Mouse (Mus musculus) 416B (cell line): ENCODE data around the gene Tspan7.
A peak's percentile ranks its signal among the peaks of the same experiment; 100 is the strongest.

Source experiments
- DNase-seq: peaks from one replicate; pipeline ENCODE4 v3.0.0; 2011; ENCODE audit warnings: low read depth

Tspan7 gene

DNA sequence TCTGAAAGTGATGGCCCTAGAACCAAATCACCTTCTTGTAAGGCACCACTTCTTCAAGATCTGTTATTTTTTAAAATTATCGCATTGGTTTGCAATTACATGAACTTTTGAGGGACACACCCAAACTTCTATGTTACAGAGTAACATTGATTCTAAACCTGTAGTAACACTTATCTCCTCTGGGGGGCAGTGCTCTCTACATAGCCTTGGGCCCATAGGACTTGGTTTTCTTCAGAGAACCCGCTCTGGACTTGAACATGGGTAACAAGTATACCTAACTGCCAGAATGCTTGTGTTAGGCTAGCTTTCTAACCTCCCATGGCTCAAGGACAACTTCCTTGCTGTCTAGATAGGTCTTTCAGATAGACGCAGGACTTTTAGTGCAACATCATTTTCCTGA is 64.8 kb downstream of the Tspan7 start:
- DNase-seq, result peak; percentile 4

DNA sequence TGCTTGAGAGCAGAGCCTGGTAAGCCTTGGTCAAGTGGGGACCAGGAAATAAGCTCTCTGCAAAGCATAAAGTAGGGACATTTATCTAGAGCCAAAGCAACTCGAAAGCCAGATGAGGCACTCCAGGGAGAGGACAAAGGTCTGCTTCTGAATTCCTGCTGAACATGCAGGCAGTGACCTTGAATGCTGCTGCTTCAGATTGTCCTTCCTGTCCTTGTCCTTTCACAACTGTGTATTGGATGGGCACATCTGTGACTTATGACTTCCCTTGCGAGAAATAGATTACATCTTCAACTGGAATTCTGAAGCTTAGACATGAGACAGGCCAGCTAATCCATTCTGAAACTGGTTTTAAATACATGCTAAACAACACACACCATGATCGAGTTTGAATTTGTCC is 71.9 kb downstream of the Tspan7 start:
- DNase-seq, result no peak

DNA sequence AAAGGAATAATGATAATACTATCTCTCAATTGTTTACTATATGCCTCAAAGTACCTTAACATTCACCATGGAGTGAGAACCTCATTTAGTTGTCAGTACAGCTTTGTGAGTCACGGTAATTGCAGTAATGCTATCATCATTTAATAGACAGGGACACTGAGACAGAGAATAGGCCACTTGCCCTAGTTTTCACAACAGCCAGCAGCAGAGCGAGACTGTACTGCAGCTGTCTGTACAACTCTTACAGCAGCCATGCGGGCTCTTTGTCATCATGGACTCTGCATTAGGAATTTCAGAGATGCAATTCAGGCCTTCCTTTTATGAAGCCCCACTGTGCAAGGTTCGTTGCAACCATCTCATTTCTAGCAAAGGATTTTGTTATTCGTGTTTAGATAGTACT is 72.6 kb downstream of the Tspan7 start:
- no peak for DNase-seq

DNA sequence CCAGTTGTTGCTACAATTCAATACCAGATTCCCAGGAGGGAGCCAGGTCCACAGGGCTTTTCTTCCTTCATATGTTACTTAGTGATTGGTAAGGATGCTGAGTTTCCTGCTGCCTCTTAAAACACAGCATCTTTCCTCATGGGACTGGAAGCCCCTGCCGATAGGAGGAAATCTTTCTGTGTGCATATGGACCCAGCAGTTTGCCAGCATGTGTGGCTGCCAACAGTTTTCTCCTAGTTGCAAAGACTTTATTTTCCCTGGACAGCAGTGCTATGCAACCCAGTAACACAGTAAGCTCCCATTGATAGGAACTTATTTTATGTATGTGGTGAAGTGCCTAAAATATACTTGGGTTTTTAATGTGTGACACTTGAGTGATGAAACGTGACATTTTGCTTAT is 73.7 kb downstream of the Tspan7 start:
- DNase-seq, result no peak

DNA sequence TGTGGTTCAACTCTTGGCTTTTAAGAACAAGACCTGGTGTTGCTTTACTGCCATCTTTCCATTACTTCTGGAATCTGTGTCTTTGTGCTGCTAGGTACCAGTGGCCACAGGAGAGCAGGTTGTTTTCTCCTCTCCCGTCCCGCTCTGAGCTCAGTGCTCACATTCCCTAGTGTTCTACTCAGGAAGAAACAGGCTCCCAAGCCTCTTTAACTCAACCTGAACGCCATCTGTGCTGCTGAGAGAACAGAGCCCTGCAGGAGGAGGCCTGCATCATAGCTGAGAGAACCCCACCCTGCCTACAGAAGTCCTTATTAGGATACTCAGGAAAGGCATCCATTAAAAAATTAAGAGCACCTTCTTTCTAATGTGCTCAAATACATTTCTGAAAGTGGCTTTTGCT is 80.9 kb downstream of the Tspan7 start:
- DNase-seq, result no peak

DNA sequence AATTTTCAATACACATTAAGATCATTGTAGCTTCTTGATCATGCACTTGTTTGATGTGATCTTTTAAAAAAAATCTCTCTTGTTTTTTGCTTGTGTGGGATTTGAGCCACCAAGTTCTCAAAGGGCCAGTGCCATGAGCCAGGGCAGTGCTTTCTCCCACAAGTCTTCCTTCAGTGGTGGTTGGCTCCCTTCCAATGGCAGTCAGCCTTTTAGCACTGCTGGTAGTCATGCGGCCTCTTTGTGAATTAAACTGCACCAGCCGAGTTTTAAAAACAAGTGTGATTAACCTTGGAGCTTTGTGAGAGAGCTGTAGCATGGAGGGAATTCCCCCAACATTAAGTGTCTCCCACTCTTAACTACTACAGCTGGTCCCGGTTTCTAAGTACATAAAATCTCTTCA is 89.6 kb downstream of the Tspan7 start:
- DNase-seq, result no peak

DNA sequence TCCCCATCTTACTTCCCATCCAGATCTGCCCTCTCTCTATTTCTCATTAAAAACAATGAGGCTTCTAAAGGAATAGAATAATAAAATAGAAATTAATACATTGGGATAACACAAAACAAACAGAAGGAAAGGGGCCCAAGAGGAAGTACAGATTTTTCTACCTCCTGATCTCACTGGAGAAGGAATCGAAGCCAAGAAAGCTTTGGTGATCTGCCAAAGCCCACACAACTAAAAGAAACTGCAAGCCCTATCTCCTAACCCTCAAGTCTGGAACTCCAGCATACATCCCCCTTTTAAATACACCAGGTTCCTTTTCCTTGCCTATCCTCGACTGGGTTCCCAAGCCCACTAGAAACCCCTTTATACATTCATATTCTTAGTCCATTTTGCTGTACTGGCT is 90.4 kb downstream of the Tspan7 start:
- no peak for DNase-seq

DNA sequence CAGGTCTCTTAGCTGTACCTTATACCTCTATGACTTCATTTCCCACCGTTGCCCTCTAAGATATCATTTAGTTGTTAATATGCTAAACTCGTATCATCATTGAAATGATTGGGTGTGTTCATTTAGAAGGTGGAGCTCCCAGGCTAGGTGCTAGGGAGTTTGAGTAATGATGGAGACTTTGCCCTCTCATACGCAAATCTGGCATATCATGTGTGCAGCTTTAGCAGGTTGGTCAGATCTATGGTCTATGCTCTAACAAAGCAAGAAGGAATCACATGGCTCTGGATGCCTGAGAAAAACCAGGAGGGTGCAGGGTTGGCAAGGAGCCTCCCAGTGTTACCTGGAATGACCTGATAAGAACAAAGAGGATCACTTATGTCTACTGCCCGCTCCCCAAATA is 91.4 kb downstream of the Tspan7 start:
- DNase-seq, result no peak

DNA sequence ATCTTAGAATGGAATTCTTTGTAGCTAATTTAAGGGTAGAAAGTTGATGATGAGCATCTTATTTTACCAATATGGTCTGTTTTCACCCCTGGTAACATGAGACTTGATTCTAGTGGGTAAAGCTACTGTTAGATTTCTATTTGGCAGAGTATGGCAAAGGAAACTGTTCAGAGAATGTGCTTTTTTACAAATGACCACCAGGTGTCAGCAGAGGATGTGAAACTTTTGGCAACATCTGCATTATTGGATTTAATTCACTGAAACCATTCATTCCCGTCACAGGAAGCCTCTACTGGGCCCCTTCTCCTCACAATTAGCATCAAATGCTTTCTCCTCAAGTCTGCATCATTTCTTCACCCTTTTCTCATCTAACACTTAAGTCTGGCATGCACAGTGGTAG is 92.4 kb downstream of the Tspan7 start:
- peak; percentile 30 for DNase-seq

DNA sequence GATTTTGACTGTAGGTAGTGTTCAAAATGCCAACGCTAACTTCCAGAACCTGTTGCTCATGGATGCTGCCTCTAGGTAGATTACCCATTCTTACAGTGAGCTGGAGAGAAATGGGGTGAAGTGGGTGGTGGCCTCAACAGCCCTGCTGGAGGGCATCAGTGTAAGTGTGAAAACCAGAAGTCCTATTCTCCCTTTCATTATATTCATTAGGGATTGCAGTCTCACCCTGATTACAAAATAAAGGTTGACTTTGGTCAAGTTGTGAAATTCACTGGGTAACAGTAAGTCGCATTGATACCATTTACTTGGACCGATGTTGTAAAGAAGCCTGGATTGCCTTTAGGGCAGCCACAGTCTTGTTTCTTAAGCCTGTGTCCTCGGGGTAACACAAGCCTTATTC is 97.8 kb downstream of the Tspan7 start:
- DNase-seq, result no peak

DNA sequence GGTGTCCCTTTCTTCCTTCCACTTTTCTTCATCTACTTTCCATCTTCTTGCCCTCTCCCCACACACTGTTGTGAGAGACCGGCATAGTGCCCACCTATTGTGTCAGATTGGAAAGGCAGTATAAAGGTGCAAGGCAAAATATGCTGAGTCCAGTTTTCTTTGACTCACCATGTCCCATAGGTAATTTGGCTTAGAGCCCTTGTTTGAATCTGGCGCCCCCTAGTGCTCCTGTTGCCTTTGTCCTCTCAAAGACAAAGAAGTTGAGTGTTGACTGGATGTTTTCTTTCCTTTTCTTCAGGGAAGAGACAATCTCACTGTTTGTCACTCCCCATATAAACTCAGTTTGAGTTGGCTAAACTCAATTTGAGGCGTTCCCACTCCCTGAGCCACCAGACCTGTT is 107.3 kb downstream of the Tspan7 start:
- DNase-seq, result peak; percentile 5

DNA sequence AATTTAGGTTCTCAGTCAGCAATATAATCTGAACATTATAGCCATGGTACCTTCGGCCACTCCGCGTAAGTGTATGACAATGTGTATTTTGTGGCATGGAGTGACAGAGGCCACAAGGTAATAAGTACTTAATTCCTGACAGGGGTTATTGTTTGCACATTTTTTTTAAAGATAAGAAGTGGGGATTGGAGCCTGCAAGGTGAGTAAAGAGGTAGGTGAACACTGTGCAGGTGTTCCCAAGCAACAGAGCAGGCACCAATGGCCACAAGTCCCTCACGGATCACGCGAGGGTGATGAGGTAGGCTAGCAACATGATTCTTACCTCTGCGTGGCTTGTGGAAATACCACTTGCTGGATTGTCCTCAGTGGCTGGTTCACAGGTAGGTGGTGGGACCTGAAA is 108.6 kb downstream of the Tspan7 start:
- no peak for DNase-seq

DNA sequence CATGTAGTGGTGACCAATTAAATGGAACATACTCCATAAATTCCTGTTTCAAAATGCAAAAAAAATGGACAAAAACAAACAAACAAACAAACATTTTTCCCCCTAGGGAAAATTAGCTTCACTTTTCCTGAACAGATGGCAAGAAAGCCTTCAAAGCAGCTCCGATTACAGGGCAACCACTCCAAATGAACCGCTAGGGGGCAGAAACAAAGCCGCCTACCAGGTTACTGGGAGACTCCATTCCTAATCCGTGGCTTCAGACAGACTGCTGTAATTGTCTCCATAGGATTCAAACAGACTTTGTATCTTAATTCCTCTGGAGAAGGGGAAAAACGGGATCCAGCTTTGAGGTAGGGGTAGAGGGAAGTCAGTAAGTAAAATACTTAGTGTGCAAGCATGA is 132.2 kb downstream of the Tspan7 start:
- no peak for DNase-seq

DNA sequence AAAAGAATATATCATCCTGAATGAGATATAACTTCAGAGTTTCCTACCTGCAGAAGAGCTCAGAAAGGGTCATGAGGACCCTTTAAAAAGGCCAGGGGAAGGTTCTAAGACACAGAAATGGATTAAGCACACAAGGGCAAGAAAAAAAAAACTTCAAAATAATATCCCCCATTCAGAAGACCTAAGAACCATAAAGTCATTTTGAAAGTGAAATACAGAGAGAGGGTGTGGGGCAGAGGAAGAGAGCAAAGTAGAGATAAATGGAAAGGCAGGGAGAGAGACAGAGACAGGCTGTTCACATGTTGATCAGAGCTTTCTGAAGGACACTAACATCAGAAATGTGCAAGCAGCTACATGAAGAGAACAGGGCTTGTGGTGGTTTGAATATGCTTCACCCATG is 156.1 kb downstream of the Tspan7 start:
- no peak for DNase-seq
